Mouse (Mus musculus): ENCODE measurements around the gene Notch2. TPM values are rescaled to one million over a fixed set of nuclear protein-coding genes. Genes with fewer than 3 reads are reported as not detected.
"Not testable (repeated sequence)": the region's sequence is repeated elsewhere in the genome, so short reads cannot be mapped to it uniquely, and the experiment has no call there.

Notch2 gene
- total RNA-seq, 2 experiments from 2014 or later, result 13.0 to 15.7 TPM

DNA sequence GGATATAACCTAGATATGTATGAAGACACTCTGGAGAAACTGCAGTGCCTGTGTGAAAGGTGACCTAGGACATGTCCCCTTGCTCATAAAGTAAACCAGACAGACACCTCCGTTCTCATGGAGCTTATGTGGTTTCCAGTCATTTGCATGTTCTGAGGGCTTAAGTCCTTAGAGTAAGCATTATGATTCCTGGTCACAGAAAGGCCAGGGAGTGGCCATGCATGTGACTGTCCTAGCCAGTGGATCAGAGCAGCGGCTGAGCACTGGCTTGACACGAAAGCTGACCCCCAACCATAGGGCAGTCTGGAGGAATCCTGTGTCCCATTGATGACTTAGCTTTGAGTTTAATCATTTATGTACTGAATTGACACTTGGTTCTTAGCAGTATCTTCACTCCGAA, 14.7 kb downstream of the Notch2 start:
- DNase-seq (ENCODE audit: low spot score in 2 of 2), result no peak

DNA sequence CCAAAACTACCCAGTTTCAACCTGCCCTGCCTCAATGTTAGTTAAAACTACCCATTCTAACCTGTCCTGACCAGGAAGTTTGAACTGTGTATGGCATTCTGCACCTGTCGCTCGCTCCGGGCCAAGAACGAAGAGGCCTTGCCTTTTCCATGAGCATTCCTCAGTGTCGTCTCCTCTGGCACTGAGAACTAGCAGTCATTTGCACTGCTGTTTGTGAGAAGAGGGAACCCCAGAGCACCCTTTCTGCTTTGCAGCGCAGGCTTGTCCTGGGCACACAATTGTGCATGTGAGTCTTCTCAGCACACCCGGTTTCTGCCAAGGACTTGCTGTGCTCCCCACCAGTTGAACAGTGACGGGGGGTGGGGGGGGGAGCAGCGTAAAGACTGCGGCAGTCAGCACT, 15.6 kb downstream of the Notch2 start:
- DNase-seq (ENCODE audit: low spot score in 2 of 2), result no peak

DNA sequence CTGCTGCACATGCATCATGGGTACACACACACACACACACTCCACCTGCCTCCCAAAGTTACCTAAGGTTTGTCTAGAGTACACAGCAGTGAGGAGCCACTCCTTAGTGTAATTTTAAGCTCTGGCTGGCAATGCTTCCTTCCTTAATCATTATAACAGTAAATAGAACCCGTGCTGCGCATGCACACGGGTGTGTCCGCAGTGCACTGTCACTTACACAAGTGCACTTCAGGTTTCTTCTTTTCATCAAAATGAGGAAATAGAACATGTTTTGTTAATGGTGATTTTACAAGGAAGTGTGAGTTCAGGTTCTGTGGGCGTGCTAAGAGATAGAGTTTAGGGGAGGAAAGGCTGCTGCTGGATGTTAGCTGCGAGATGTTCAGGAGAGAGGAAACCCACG, 17.8 kb downstream of the Notch2 start:
- DNase-seq (ENCODE audit: low spot score in 2 of 2), result no peak

DNA sequence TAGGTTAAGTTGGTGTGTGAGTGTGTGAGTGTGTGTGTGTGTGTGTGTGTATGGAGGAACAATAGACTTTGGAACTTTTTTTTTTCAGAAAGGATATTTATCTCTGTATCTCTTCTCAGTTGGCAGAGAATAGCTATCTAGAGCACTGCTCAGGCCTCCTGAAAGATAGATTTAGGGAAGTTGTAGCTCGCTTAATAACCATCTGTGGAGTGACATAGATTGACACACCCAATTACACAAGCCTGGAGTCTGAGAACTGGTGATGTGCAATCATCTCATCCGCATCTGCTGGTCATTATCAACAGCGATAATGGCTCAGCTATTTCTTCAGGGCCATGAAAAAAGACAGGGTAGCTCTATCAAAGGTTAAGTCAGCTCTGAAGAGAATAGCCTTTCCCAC, 18.9 kb downstream of the Notch2 start:
- no peak for DNase-seq (ENCODE audit: low spot score in 2 of 2)

DNA sequence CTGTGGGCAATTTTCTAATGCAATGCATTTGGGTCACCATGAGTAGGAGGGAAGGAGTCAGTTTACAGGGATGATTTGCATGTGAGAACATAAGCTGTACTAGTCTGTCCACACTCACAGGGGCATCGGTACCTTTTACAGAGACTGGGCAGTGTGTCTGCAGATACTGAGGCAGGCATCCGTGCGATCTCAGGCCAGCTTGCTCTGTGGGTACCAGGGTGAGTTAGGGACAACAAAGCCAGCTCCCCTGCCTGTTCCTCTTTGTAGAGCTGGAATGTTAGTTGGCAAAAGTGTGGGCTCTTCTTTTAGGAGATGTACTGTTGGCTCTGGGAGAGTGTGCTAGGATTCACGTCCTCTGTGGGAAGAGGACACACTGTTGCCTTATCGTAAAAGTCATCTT, 19.6 kb downstream of the Notch2 start:
- DNase-seq (ENCODE audit: low spot score in 2 of 2), result no peak

DNA sequence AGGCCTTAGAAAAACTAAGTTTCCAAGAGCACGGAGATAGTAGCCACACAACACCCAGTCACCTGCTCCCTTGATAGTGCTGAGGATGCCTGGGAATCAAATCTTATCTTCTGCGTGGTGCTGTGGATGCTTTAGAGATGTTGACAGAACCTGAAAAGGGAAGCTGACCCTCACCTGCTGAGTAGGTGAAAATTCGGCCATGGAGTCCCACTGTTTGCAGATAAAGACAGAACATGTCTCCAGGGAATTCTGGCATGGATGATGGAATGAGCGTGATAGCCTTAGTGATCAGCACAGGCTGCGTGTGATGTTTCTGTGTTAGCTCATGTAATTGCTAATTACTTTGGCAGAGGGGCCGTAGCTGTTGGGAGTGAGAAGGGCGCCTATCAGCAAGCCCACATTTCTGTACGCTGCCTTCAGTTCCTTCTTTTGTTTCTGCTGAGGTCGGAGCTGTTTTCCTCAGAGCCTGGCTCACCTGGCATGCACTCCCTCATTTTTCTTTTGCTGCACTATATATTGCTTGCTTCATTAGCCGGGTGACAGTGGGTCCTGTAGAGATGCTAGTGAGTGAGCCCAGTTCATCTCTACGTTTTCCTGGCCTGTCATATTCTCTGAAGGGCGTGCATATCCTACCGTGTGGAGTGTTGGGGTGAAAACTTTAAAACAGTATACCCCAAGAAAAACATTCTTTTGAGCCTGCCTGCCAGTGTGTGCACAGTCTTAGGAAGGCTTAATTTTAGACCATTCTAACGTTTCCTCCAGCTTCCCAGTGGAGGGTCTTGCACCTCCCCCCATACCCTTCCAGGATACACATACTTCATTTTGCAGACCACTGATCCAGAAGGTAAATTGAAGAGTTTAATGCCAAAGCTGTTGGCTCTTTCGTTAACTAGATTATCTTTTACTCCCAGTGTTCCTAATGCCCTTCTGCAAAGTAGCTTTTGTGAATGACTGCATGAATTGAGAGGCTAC, 21.6 kb downstream of the Notch2 start:
- DNase-seq (ENCODE audit: low spot score in 2 of 2), result no peak

DNA sequence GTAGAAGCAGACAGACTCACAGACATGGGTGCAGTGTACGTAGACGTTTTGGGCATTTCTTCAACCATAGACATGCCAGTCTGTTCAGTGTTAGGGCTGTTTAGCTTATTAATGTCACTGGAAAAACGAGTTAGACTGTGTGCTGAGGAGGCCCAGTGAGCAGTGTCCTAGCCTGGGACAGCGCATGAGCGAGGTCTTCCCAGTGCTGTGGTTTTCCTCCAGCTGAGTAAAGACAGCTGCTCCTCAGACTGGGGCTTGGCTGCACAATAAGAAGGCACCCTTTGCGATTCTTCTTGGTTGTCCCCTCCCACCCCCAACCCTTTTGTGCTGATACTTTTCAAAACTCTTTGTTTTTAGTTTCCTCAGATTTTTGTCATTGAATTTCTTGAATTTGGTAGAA, 22.8 kb downstream of the Notch2 start:
- DNase-seq (ENCODE audit: low spot score in 2 of 2), result no peak

DNA sequence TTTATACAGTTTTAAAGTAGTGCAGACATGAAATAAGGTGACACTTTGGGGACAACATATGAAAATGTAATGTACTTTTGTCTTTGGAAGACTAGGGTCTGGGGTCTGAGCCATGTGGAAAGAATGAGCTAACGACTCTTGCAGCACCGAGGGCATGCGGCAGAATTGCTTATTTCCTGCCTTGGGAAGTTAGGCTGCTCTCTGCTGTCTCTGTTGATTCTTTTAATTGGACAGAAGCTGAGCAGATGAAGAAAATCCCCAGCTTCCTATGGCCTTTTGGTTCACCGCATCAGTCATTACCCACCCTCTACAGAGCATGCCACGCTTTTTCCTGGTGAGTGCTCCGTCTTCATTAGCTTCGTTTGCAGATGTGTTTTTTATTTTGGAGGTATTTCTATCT, 23.8 kb downstream of the Notch2 start:
- DNase-seq (ENCODE audit: low spot score in 2 of 2), result no peak

DNA sequence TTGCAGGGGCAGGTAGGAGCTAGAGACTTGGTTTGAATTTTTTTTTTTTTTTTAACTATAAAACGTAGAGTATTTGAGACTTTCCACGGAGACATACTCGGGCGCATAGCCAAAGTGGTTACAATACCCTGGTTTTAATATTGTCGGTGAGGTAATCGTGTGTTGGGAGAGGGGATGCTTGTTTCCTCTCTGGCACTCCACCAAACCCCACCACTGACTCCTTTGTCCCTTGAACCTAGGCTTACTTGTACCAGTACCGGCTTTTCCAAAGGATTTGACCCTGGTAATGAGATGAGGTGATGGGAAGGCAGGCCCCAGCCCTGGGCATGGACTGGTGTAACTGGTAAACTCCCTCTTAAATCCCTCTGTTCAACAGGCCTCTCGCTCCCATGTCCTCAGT, 25.3 kb downstream of the Notch2 start:
- no peak for DNase-seq (ENCODE audit: low spot score in 2 of 2)

DNA sequence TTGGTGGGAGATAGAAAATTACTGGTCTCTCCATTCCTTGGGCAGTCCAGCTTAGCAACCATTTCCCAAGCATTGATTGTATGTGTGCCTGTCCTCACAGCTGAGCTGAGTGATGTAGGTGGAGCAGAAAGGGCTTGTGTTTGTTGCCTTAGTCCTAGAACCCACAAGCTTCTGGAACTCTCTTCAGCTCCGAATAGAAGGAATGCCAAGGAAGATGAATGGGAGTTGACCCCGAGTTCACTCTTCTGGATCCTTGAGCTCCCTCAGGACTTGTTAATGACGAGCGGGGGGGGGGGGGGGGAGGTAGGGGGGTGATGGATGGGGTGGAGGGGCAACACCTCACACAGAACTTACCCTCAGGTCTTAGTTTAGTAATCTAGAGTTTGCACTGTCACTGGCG, 25.9 kb downstream of the Notch2 start:
- no peak for DNase-seq (ENCODE audit: low spot score in 2 of 2)

DNA sequence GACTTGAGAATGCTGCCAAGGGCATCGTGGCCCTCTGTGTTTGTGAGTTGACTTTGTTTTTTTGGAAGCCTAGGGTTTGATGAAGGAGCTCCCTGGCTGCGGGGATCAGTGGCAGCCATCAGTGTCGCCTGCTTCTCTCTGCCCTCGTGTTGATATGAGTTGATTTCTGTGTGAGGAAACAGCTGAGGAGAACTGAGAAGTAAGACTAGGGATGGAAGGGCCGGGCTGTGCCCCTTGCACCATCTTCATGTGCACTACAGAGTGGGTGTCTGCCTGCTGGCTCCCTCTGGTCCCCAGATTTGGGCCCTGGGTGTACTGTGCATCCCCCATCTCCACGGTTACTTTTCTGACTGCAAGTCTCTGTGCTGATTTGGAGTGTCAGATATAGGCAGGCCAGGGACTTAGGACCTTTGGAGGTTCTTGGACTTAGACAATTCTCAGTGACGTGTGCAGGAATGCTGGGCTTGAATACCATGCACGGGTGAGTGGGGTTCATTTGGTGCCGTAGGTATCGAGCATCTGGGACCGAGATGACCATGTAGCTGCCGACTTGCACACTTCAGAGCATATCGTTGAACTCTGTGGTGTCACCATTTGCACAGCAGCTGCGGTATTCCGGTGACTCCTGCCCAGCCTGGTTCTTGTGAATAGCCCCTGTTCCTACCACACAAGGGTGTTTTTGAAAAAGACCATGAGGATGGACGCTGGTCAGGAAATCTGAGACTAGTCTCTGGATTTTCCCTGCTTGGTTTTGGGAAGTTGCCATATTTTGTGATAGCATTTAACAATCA, 26.5 kb downstream of the Notch2 start:
- no peak for DNase-seq (ENCODE audit: low spot score in 2 of 2)

DNA sequence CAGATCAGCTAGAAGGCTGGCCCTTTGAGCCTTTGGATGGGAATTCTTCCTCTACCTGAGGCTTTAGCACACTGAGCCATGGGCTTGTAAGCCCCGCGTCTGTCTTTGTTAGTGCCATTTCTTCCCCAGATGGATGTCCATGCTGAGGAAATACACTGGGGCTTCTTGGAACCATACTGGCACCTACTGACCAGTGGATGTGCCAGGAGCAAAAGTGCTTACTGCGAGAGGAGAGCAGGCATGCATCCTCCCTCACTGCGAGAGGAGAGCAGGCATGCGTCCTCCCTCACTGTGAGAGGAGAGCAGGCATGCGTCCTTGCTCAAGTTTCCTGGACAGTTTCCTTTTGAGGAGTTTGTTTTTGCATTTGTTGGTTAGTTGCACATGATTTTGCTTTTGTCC, 27.5 kb downstream of the Notch2 start:
- no peak for DNase-seq (ENCODE audit: low spot score in 2 of 2)

DNA sequence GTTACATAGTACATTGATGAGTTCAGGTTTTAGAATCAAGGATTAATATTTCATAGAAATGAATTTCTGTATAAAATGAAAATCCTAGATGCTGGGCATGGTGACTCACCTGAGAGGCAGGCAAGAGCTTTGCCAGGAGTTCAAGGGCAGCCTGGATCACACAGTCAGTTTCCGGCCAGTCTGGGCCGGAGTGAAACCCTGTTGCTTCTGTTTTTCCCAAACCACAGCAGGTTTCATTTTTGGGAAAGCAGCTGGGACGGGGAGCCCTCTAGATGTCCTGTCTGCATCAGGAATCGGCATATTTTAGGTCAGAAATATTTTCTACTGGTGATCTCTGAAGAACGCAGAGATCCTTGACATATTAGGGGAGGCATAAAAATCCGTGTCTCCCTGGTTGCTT, 29.0 kb downstream of the Notch2 start:
- DNase-seq (ENCODE audit: low spot score in 2 of 2), result no peak

DNA sequence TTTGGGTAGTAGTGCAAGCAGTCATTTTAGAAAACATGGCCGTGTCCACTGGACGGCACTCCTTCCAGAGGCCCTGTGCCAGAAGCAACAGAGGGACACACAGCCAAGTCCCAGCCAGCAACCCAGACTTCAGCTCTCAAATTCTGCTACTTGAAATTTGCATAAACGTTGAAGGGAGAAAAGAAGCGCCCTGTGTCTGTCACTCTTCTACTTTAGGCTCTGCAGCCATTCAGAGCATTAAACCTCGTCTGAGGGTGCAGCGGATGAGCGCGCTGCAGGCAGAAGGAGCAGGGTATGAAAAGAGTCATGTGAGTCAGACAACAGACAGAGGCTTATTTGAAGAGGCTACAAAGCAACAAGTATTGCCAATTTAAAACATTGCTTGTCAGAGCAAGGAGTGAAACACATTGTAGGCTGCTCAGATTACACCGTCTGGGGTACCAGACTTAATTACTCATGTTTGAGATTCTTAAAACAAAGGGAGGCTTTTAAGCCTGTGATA, 29.7 kb downstream of the Notch2 start:
- DNase-seq (ENCODE audit: low spot score in 2 of 2), result peak in 1 of 2 experiments; percentile 53

DNA sequence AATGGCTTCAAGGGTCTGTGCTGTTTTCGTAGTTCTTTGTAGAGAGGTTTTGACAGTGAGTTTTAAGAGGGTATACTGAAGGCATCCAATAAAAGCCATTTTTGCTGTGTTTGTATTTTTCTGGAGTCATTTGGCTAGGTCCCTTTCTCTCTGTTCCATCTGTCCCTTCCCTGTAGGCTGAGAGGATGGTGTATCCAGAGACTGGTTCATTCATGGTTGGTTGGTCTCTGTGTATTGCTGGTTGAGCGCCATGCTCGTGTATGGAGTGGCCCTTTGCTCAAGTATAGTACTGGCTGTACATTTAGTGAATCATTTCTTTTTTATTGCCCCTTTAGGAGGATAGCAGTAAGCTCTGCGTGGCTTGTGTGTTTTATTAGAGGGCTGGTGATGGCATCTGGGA, 30.3 kb downstream of the Notch2 start:
- no peak for DNase-seq (ENCODE audit: low spot score in 2 of 2)

DNA sequence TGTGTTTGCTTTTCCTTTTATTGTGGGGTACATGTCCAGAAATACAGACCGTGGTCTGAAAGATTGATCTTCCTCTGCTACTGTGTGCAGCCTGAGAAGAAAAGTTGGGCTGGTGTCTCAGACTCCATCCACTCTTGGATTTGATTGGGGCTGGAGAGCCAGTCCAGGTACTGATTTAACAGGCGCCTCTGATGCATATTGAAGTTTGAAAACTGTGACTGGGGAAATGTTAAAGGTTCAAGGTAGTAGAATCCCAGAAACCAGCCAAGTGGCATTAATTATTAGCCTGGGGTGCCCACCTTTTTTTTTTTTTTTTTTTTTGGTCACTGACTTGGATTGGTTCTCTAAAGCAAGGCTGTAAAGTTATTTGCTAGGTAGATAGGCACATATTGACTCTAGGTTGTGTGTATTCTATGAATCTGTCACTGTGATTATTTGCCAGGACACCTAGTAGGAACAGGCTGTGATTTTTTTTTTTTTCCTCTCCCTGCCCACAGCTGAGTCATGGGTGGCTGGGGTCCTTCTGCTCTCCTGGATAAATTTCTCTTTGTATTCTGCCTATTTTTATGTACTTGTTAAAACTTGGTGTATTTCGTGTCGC, 31.5 kb downstream of the Notch2 start:
- DNase-seq (ENCODE audit: low spot score in 2 of 2), result no peak

DNA sequence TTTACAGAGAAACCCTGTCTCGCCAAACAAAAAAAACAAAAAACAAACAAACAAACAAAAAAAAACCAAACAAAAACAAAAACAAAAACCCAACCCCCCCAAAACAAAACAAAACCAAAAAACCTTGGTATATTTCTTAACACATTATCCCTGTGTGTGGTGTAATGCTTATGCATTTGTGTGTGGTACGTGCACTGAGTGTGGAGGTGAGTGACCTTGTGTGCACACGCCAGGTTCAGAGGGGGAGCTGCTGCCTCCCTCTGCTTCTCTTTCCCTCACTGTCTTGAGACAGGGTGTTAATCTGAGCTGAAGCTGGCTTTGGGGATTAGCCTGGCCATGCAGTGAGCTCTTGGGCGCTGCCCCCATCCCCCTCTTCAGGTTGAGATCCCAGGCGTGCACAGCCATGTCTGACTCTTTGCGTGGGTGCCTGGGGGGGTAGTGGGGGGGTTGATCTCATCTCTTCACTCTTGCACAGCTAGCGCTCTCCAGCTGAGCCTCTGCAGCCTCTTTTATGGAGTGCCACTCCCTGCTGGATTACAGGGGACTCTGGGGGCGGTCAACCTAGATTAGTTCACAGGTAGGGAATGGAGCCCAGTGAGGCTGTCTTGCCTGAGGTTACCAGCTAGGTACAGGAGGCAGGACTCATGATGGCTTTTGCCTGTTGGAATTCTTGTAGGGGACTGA, 32.3 kb downstream of the Notch2 start:
- DNase-seq (ENCODE audit: low spot score in 2 of 2), result no peak

DNA sequence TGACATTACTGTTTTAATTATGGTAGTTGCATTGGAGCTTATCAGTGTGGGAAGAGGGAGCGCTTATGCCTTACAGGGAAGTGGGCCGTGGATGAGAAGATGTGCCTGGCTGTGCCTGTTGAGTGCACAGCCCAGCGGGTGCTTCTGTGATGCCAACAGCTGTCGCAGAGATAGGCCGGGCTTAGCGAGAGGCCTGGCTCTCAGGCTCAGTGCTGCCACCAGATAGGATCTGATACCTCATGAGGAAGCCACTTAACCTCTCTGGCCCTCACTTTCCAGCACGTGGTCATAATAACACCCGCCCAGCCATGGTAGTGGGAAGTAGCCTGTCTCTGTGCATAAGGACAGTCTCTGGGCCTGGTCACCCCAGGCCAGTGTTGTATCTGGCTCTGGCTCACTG, 33.0 kb downstream of the Notch2 start:
- DNase-seq (ENCODE audit: low spot score in 2 of 2), result no peak

DNA sequence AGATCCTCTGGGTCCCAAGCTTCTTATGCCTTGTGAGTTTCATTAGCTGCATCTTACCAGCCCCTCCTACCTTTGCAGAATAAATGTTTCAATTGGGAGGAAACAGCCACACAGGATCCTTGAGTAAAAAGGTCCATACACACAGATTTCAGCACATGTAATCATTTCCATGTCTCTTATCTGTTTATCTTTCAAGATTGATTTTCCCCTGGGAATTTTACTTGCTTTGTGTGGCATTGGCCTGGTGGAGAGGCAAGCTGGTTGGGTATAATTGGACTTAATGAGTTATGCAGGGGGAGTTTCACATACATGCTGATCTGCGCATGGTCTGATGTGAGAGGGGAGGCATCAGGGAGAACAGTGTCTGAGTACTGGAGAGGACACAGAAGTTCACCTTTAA, 36.3 kb downstream of the Notch2 start:
- no peak for DNase-seq (ENCODE audit: low spot score in 2 of 2)

DNA sequence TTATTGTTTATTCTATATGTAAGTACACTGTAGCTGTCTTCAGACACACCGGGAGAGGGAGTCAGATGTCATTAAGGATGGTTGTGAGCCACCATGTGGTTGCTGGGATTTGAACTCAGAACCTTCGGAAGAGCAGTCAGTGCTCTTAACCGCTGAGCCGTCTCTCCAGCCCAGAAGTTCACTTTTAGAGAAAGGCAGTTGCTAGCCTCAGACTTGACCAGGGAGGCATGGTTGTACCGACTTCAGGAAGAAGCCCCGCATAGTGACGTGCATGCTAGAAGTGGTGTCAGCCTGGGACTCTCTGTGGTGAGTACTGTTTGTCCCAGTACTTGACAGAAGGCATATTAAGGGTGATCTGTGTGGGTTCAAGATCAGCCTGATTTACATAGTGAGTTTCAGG, 36.8 kb downstream of the Notch2 start:
- not testable (repeated sequence) for DNase-seq (ENCODE audit: low spot score in 2 of 2)

Measured in left cerebral cortex, adult 18-20 months (tissue).